Mouse (Mus musculus): ENCODE measurements around the gene Brd2.
"Not testable (repeated sequence)": the region's sequence is repeated elsewhere in the genome, so short reads cannot be mapped to it uniquely, and the experiment has no call there.

The Brd2 gene

GRCm38 (mm10) chr17:34122188-34122984 lies at the start of gene Brd2:
TSS of gene Brd2 (minus strand) at chr17:34122634.
- DNase-seq: peak; percentile 98 to 99

GRCm38 (mm10) chr17:34170877-34171498 lies 48.6 kb upstream of the Brd2 start:
- peak; percentile 68 to 87 for DNase-seq

- no peak for DNase-seq
Measured at GRCm38 (mm10) chr17:34170487-34170876, 48.0 kb upstream of the Brd2 start.

- peak in 1 of 2 experiments; percentile 56 for DNase-seq
Measured at GRCm38 (mm10) chr17:34169279-34169678, 46.8 kb upstream of the Brd2 start.

GRCm38 (mm10) chr17:34165033-34165730 lies 42.7 kb upstream of the Brd2 start:
- DNase-seq: peak in 1 of 2 experiments; percentile 28

- DNase-seq: peak; percentile 35 to 38
Measured at GRCm38 (mm10) chr17:34164202-34164895, 41.9 kb upstream of the Brd2 start.

GRCm38 (mm10) chr17:34155534-34155933 lies 33.1 kb upstream of the Brd2 start:
- DNase-seq: no peak

- DNase-seq: peak in 1 of 2 experiments; percentile 75
Measured at GRCm38 (mm10) chr17:34152923-34153322, 30.5 kb upstream of the Brd2 start, which contains the start of gene H2-DMb1. TSS of gene H2-DMb1 (plus strand) at chr17:34153072.

- no peak for DNase-seq
Measured at GRCm38 (mm10) chr17:34144960-34145371, 22.5 kb upstream of the Brd2 start.

GRCm38 (mm10) chr17:34144221-34144620 lies 21.8 kb upstream of the Brd2 start:
- not testable (repeated sequence) for DNase-seq

GRCm38 (mm10) chr17:34143461-34143860 lies 21.0 kb upstream of the Brd2 start:
- DNase-seq: no peak

GRCm38 (mm10) chr17:34143033-34143432 lies 20.6 kb upstream of the Brd2 start, which contains the start of gene H2-DMb2:
TSS of gene H2-DMb2 (plus strand) at chr17:34143307.
- DNase-seq: peak; percentile 83 to 88

GRCm38 (mm10) chr17:34142456-34143010 lies 20.1 kb upstream of the Brd2 start:
- DNase-seq: no peak

- DNase-seq: no peak
Measured at GRCm38 (mm10) chr17:34141448-34141847, 19.0 kb upstream of the Brd2 start.

GRCm38 (mm10) chr17:34140240-34140639 lies 17.8 kb upstream of the Brd2 start:
- DNase-seq: no peak

- peak; percentile 58 to 71 for DNase-seq
Measured at GRCm38 (mm10) chr17:34139416-34139815, 17.0 kb upstream of the Brd2 start.

- no peak for DNase-seq
Measured at GRCm38 (mm10) chr17:34138655-34139054, 16.2 kb upstream of the Brd2 start.

GRCm38 (mm10) chr17:34137601-34138000 lies 15.2 kb upstream of the Brd2 start:
- DNase-seq: no peak

GRCm38 (mm10) chr17:34135297-34136224 lies 13.1 kb upstream of the Brd2 start:
- peak; percentile 97 to 99 for DNase-seq

- no peak for DNase-seq
Measured at GRCm38 (mm10) chr17:34134451-34134850, 12.0 kb upstream of the Brd2 start.

GRCm38 (mm10) chr17:34133289-34133688 lies 10.9 kb upstream of the Brd2 start:
- DNase-seq: peak in 1 of 2 experiments; percentile 50

All from lung, postnatal 4 days (tissue).